ENCODE assay signal across 8 mouse cellular contexts in the genomic region with DNA sequence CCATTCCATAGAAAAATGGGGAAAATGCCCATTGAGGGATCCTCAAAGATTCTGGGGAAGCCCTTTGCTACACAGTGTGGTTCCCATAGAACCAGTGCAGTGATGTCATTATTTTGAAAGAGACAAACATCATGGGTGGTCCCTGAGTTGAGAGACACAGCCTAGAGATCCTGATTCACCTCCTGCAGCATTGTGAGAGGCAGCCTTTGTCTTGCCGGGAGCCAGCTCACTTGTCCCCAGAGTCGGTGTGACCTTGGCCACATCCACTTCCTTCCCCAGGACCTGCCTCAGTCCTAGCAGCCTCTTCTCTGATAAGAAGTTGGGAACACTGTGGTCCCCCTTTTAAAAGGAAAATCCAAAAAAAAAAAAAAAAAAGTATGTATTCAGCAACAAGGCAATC. TPM values are rescaled to one million over a fixed set of nuclear protein-coding genes. Genes with fewer than 3 reads are reported as not detected.
DNase-seq lines count a peak whose midpoint lies in the region; ATAC-seq and TF ChIP-seq lines count a peak whose summit lies in the region.
"Had no signal": no experiment of that assay in that cellular context is flagged by ENCODE, and none has a peak within 500 bp of the region (broad histone marks: within the 10 kb centered on the region; RNA-seq: fewer than 3 reads in every experiment).

No protein-coding gene starts in this region.

- DNase-seq in kidney, adult 2 months = peak; percentile 55
- DNase-seq in kidney, adult 18-20 months = no peak
- DNase-seq in ZHBTc4 (ENCODE audit: low read depth, low spot score) = peak; percentile 49
- no peak for DNase-seq in liver, embryonic 14.5 days (ENCODE audit: low read depth in 3 of 3, low spot score in 3 of 3)
- no peak for DNase-seq in spleen, postnatal 10 days (ENCODE audit: low spot score in 2 of 2)
- DNase-seq in thymus, adult 2 months = no peak

- H3K36me3 ChIP-seq in kidney, adult 2 months (ENCODE audit: control insufficient read depth, insufficient read depth, low read length) = no peaks in the 10 kb centered on the region; the same call in 1 of the 2 replicates
- H3K36me3 ChIP-seq in heart, embryonic 11.5 days (ENCODE audit: control insufficient read depth, insufficient read depth, low read length) = no peaks in the 10 kb centered on the region; the same call in 1 of the 2 replicates
- no peaks in the 10 kb centered on the region for H3K36me3 ChIP-seq in liver, embryonic 14.5 days (replicated peaks; ENCODE audit: control insufficient read depth, insufficient read depth, low read depth)
- H3K36me3 ChIP-seq in thymus, adult 2 months (ENCODE audit: control insufficient read depth, insufficient read depth, low read length) = peaks cover 4% of the 10 kb centered on the region; the same call in 1 of the 2 replicates
- H3K36me3 ChIP-seq: stomach, embryonic 15.5 days had no signal

- H3K9ac ChIP-seq in heart, embryonic 11.5 days (ENCODE audit: low read depth, low read length) = no peak overlapping the region
- H3K9ac ChIP-seq in liver, embryonic 14.5 days (replicated peaks) = no peak overlapping the region
- H3K9ac ChIP-seq: stomach, embryonic 15.5 days had no signal

- H3K4me3 ChIP-seq in kidney, adult 2 months (ENCODE audit: insufficient read depth, low read depth, low read length) = no peak overlapping the region
- no peak overlapping the region for H3K4me3 ChIP-seq in heart, embryonic 11.5 days (ENCODE audit: low read depth, low read length)
- H3K4me3 ChIP-seq in liver, embryonic 14.5 days (ENCODE audit: insufficient read depth in 1 of 2, low read depth in 2 of 2, low read length in 2 of 2) = no peak overlapping the region
- no peak overlapping the region for H3K4me3 ChIP-seq in thymus, adult 2 months (ENCODE audit: control insufficient read depth, insufficient read depth, low read length)
- H3K4me3 ChIP-seq: stomach, embryonic 15.5 days had no signal

- peak overlapping the region; percentile 43; the same call in 1 of the 2 replicates for H3K27ac ChIP-seq in kidney, adult 2 months (ENCODE audit: insufficient read depth, low read depth, low read length)
- H3K27ac ChIP-seq in heart, embryonic 11.5 days (ENCODE audit: low read depth, low read length) = peak overlapping the region; percentile 58
- H3K27ac ChIP-seq in liver, embryonic 14.5 days = no peak overlapping the region
- no peak overlapping the region for H3K27ac ChIP-seq in thymus, adult 2 months (ENCODE audit: control insufficient read depth, insufficient read depth, low read length)

- H3K4me2 ChIP-seq in heart, embryonic 11.5 days = no peak overlapping the region
- H3K4me2 ChIP-seq in liver, embryonic 14.5 days (ENCODE audit: low read depth) = no peak overlapping the region
- H3K4me2 ChIP-seq: stomach, embryonic 15.5 days had no signal

- H3K9me3 ChIP-seq in heart, embryonic 11.5 days (replicated peaks; ENCODE audit: control insufficient read depth, low read length) = no peaks in the 10 kb centered on the region
- no peaks in the 10 kb centered on the region for H3K9me3 ChIP-seq in liver, embryonic 14.5 days (ENCODE audit: control insufficient read depth, low read length)
- H3K9me3 ChIP-seq: stomach, embryonic 15.5 days had no signal

- 56% methylated on average over 2 of the region's 2 CpGs for WGBS in kidney, adult 2 months
- 28% methylated on average over 2 of the region's 2 CpGs for WGBS in heart, embryonic 11.5 days (ENCODE audit: insufficient replicate concordance)
- 13% methylated on average over 2 of the region's 2 CpGs for WGBS in liver, embryonic 14.5 days (ENCODE audit: insufficient replicate concordance)
- WGBS in thymus, adult 2 months = 51% methylated on average over 2 of the region's 2 CpGs

- 0 out of 2 replicates have a peak, but pooled peaks have one; percentile 36 for ATAC-seq in heart, embryonic 11.5 days (replicated peaks; ENCODE audit: insufficient number of reproducible peaks, low FRiP score, low TSS enrichment)
- peak; percentile 40; the same call in 1 of the 2 replicates for ATAC-seq in liver, embryonic 14.5 days (ENCODE audit: insufficient read depth)

- no peak for TF ChIP-seq EP300 in liver, embryonic 14.5 days (IDR thresholded peaks at IDR 0.05; ENCODE audit: low read depth)

- no peak for TF ChIP-seq CTCF in kidney, adult 2 months (conservative IDR thresholded peaks at IDR 0.05; ENCODE audit: insufficient read depth, insufficient read length, low read depth, low read length)
- no peak for TF ChIP-seq CTCF in liver, embryonic 14.5 days (IDR thresholded peaks at IDR 0.05; ENCODE audit: low read depth)
- no peak for TF ChIP-seq CTCF in thymus, adult 2 months (IDR thresholded peaks at IDR 0.05; ENCODE audit: borderline replicate concordance, control insufficient read depth, extremely low read depth, insufficient read depth, low read length, poor library complexity)

- no peaks in the 10 kb centered on the region for H3K27me3 ChIP-seq in kidney, adult 2 months (replicated peaks; ENCODE audit: control insufficient read depth, insufficient read depth, low read length)
- H3K27me3 ChIP-seq in heart, embryonic 11.5 days (ENCODE audit: control insufficient read depth, insufficient read depth, low read length) = no peaks in the 10 kb centered on the region
- no peaks in the 10 kb centered on the region for H3K27me3 ChIP-seq in liver, embryonic 14.5 days (ENCODE audit: control insufficient read depth, insufficient read depth, low read length)
- H3K27me3 ChIP-seq in thymus, adult 2 months (ENCODE audit: control insufficient read depth, insufficient read depth, low read length) = no peaks in the 10 kb centered on the region
- H3K27me3 ChIP-seq: stomach, embryonic 15.5 days had no signal

- H3K4me1 ChIP-seq in kidney, adult 2 months (ENCODE audit: control insufficient read depth, insufficient read depth, low read length) = peaks cover 21% of the 10 kb centered on the region
- peaks cover 10% of the 10 kb centered on the region for H3K4me1 ChIP-seq in heart, embryonic 11.5 days (ENCODE audit: control insufficient read depth, insufficient read depth, low read length)
- H3K4me1 ChIP-seq in liver, embryonic 14.5 days (replicated peaks; ENCODE audit: control insufficient read depth in 2 of 2, insufficient read depth in 2 of 2, low read length in 1 of 2) = peaks cover 0 to 18% of the 10 kb centered on the region in 2 experiments; a peak in 2 of 4 replicates
- peaks cover 2% of the 10 kb centered on the region; the same call in 1 of the 2 replicates for H3K4me1 ChIP-seq in thymus, adult 2 months (replicated peaks; ENCODE audit: control insufficient read depth, insufficient read depth, low read length)

- TF ChIP-seq POLR2A in kidney, adult 2 months (IDR thresholded peaks at IDR 0.05; ENCODE audit: low read depth, low read length) = no peak
- TF ChIP-seq POLR2A in thymus, adult 2 months (IDR thresholded peaks at IDR 0.05; ENCODE audit: control insufficient read depth, extremely low read depth, insufficient read depth, low read length, poor library complexity) = no peak

RNA-seq across cellular contexts. Expression of a gene that starts 36.3 kb away (rescaled TPM):
- 11.6 and 15.4 TPM in 2 replicates for polyA plus RNA-seq in kidney, adult 2 months (2012; rRNA removed)
- polyA plus RNA-seq in heart, embryonic 11.5 days (2014; fragmentation: Nextera tagmentation; extraction: Ambion mirVana) = 8.8 and 10.2 TPM in 2 replicates
- 3.1 and 3.2 TPM in 2 replicates for polyA plus RNA-seq in liver, embryonic 14.5 days (2012; rRNA removed)
- polyA plus RNA-seq in liver, embryonic 14.5 days (2014; fragmentation: Nextera tagmentation; extraction: Ambion mirVana) = 4.5 and 5.2 TPM in 2 replicates
- 25.4 and 33.8 TPM in 2 replicates for polyA plus RNA-seq in thymus, adult 2 months (2012; rRNA removed)

Comparison
In these comparisons a context has a peak if more than half of its experiments do, and no peak if none do; other contexts are left out.
1. DNase-seq: peak in kidney, adult 2 months (single experiment) and ZHBTc4 (single experiment); none in kidney, adult 18-20 months (single experiment), liver, embryonic 14.5 days (0 of 3), spleen, postnatal 10 days (0 of 2) and thymus, adult 2 months (single experiment).
2. H3K27ac ChIP-seq: peak in kidney, adult 2 months (single experiment) and heart, embryonic 11.5 days (single experiment); none in liver, embryonic 14.5 days (single experiment) and thymus, adult 2 months (single experiment).